Mouse (Mus musculus): ENCODE data around the gene Grifin.

DNA sequence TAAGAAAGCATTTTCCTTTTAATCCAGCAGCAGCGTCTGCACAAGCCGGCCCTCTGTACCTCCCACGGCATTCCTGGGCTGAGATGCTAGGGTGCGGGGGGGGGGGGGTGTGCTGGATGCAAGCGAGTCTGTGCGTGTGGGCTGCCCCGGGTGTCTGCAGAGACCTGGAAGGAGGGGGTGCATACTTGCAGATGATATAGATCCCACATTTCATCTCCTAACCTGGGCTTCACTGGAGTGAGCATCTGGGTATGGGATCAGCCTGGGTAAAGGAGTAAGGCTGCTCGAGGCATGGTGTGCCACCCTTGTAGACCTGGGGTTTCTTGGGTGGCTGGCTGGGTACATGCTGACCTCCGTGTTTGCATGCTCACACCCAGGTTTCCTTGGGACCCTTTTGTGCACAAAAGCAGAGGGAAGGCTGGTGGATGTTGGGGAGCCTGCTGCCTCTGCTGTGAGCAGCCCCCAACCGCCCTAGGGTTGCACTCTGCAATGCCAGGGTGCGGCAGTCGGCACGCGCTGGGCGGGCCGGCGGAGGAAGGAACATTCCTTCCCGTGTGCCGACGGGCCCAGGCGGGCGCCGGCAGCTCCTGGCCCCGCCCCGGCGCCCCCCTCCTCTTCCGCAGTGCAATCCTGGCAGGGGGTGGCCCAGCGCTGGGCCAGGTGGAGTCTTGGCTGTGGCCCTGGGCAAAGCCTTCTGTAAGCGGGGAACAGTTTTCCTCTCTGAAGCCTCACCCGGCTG is 45.6 kb upstream of the Grifin start:
- no peak for TF ChIP-seq CTCF (conservative IDR thresholded peaks at IDR 0.05; ENCODE audit: low read length)
- TF ChIP-seq POU5F1 (IDR thresholded peaks at IDR 0.05; ENCODE audit: borderline replicate concordance, low read length): no peak
